Mouse (Mus musculus) myocyte (in vitro differentiated cells): Measurements from ENCODE around the gene Sdccag8. TPM values are rescaled to one million over a fixed set of nuclear protein-coding genes. Genes with fewer than 3 reads are reported as not detected.
"Not testable (repeated sequence)": the region's sequence is repeated elsewhere in the genome, so short reads cannot be mapped to it uniquely, and the experiment has no call there.

Experiments
- H3K27me3 ChIP-seq: one replicate; pipeline ENCODE4 v1.6.1; 2011; ENCODE audit not compliant: control insufficient read depth, insufficient read depth, insufficient read length
- H3K36me3 ChIP-seq: one replicate; pipeline ENCODE4 v1.6.1; 2011; ENCODE audit not compliant: control insufficient read depth, insufficient read depth
- H3K4me2 ChIP-seq: one replicate; pipeline ENCODE4 v1.6.1; 2011; ENCODE audit warnings: low read depth, control low read depth
- H3K4me3 ChIP-seq: one replicate; pipeline ENCODE4 v1.5.1; 2011; ENCODE audit warnings: mild to moderate bottlenecking, control low read depth, moderate library complexity
- H3K79me2 ChIP-seq: one replicate; pipeline ENCODE4 v1.6.1; 2011; ENCODE audit not compliant: control insufficient read depth, insufficient read depth
- H3ac ChIP-seq: one replicate; pipeline ENCODE4 v1.6.1; 2011; ENCODE audit not compliant: control insufficient read depth, insufficient read length
- CEBPB ChIP-seq: IDR thresholded peaks from 2 replicates; pipeline ENCODE4 v1.6.1; 2011; ENCODE audit warnings: mild to moderate bottlenecking, moderate library complexity; ENCODE audit not compliant: poor library complexity, insufficient read depth, severe bottlenecking
- E2F4 ChIP-seq: IDR thresholded peaks from one replicate; pipeline ENCODE4 v1.6.1; 2011; ENCODE audit warnings: mild to moderate bottlenecking, control low read depth, moderate library complexity; ENCODE audit not compliant: insufficient read depth
- MAX ChIP-seq: IDR thresholded peaks from one replicate; pipeline ENCODE4 v1.6.1; 2011; ENCODE audit warnings: low read depth, mild to moderate bottlenecking, control low read depth
- MYOD1 ChIP-seq, 3 experiments: IDR thresholded peaks; one replicate each; pipeline ENCODE4 v1.6.1; 2011; ENCODE audit warnings: control low read depth in 2 of 3, low read depth in 2 of 3, mild to moderate bottlenecking in 2 of 3, moderate library complexity in 1 of 3; ENCODE audit not compliant: insufficient read length in 2 of 3, control insufficient read depth in 1 of 3
- MYOG ChIP-seq, 3 experiments: IDR thresholded peaks; one replicate each; pipeline ENCODE4 v1.6.1; 2011; ENCODE audit warnings: control low read depth in 2 of 3, low read depth in 2 of 3, mild to moderate bottlenecking in 2 of 3; ENCODE audit not compliant: insufficient read length in 2 of 3, control insufficient read depth in 1 of 3, insufficient read depth in 1 of 3
- POLR2A ChIP-seq: IDR thresholded peaks from one replicate; pipeline ENCODE4 v1.6.1; 2011; ENCODE audit warnings: low read depth, mild to moderate bottlenecking, control low read depth, moderate library complexity; ENCODE audit not compliant: insufficient read length
- POLR2AphosphoS2 ChIP-seq: IDR thresholded peaks from one replicate; pipeline ENCODE4 v1.6.1; 2011; ENCODE audit warnings: low read depth, control low read depth; ENCODE audit not compliant: insufficient read length
- REST ChIP-seq: IDR thresholded peaks from one replicate; pipeline ENCODE4 v1.6.1; 2011; ENCODE audit warnings: mild to moderate bottlenecking, control low read depth, moderate library complexity; ENCODE audit not compliant: insufficient read depth, insufficient read length
- SRF ChIP-seq: IDR thresholded peaks from one replicate; pipeline ENCODE4 v1.6.1; 2011; ENCODE audit warnings: low read depth; ENCODE audit not compliant: control insufficient read depth, insufficient read length
- TCF12 ChIP-seq: IDR thresholded peaks from one replicate; pipeline ENCODE4 v1.6.1; 2011; ENCODE audit warnings: mild to moderate bottlenecking, control low read depth; ENCODE audit not compliant: poor library complexity, insufficient read depth, severe bottlenecking
- TCF3 ChIP-seq: IDR thresholded peaks from one replicate; pipeline ENCODE4 v1.6.1; 2011; ENCODE audit warnings: low read depth, control low read depth; ENCODE audit not compliant: insufficient read length
- USF1 ChIP-seq: IDR thresholded peaks from one replicate; pipeline ENCODE4 v1.6.1; 2011; ENCODE audit warnings: low read depth, mild to moderate bottlenecking, control low read depth, moderate library complexity
- polyA plus RNA-seq: library from polyadenylated mRNA; unstranded; fragments of >200 nt; fragmentation: generic; extraction: Trizol; gene quantifications from one replicate; pipeline ENCODE4 v1.2.1, GENCODE M21; 2012; ENCODE audit warnings: missing spikeins

The Sdccag8 gene
- polyA plus RNA-seq, 1 experiment = 8.4 TPM

DNA sequence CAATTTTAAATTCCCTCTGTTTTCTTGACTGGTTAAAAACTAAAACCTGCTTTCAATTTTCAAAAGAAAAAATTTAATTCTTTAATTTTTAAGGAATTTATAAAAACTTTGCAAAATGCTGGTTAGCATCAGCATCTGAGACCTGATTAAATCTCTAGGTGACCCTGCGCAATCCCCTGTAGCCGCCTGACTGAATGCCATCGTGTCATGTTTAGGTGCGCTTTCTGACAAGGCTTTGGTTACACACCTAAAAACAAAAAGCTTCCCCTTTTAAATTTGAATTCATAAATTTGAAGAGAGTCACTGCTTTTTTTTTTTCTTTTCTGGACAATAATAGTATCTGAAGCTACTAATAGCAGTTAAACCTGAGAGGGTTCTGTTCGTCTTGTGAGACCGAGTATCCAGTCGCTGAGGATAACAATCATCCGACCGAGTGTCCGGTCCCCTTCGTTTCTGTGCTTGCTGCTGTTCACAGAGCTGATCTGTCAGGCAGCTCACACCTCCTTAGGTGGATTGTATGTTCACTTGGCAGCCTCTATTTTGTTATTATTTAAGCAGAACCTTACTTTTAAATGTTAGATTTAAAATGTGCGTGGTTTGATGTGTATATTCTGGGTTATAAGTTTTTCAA lies 118.0 kb downstream of the Sdccag8 start:
- Histone ChIP-seq H3K27me3 (no peaks in the 10 kb centered on the region), H3K4me2 (no peak overlapping the region), H3ac (no peak overlapping the region), H3K4me3 (no peak overlapping the region), H3K79me2 (no peaks in the 10 kb centered on the region), H3K36me3 (no peaks in the 10 kb centered on the region)
- no peak for TF ChIP-seq MYOG (IDR thresholded peaks at IDR 0.05; ENCODE audit: control insufficient read depth in 1 of 3, insufficient read depth in 1 of 3, insufficient read length in 2 of 3, low read depth in 2 of 3)
- TF ChIP-seq MYOD1 (IDR thresholded peaks at IDR 0.05; ENCODE audit: control insufficient read depth in 1 of 3, insufficient read length in 2 of 3, low read depth in 2 of 3) = no peak
- TF ChIP-seq POLR2AphosphoS2 = no peak
- TF ChIP-seq TCF12 = no peak
- TF ChIP-seq SRF = no peak
- TF ChIP-seq MAX = no peak
- no peak for TF ChIP-seq E2F4
- no peak for TF ChIP-seq TCF3
- TF ChIP-seq REST = no peak
- TF ChIP-seq USF1 = no peak
- TF ChIP-seq POLR2A = no peak
- no peak for TF ChIP-seq CEBPB

DNA sequence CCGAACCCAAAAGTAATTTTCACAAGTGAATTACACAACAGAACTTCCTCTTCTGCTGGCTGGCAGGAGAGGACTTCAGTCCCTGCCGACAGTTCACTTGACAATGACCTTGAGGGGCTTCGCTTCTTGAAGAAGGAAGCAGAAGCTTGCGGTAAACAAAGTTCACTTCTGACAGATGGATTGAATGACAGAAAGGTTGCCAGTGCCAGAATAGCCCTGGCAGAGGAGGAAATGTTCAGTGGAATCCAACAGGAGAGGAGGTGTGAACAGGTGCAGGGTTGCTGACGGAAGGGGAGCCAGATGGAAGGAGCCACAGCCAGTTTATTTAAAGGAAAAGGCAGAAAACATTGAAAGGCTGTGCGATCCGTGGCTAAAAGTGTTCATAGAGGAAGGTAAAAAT lies 118.9 kb downstream of the Sdccag8 start:
- H3K4me2 ChIP-seq = peak overlapping the region; percentile 37
- TF ChIP-seq MYOG (IDR thresholded peaks at IDR 0.05; ENCODE audit: control insufficient read depth in 1 of 3, insufficient read depth in 1 of 3, insufficient read length in 2 of 3, low read depth in 2 of 3) = peak in 2 of 3 experiments; percentile 23 to 56
- TF ChIP-seq TCF12 = no peak
- TF ChIP-seq TCF3 = no peak
- TF ChIP-seq MAX = no peak
- TF ChIP-seq MYOD1 (IDR thresholded peaks at IDR 0.05; ENCODE audit: control insufficient read depth in 1 of 3, insufficient read length in 2 of 3, low read depth in 2 of 3) = peak in 1 of 3 experiments; percentile 78
- TF ChIP-seq E2F4 = no peak
- TF ChIP-seq POLR2AphosphoS2 = no peak
- TF ChIP-seq CEBPB = no peak
- no peak for TF ChIP-seq SRF
- no peak for TF ChIP-seq POLR2A
- no peak for TF ChIP-seq REST
- TF ChIP-seq USF1 = no peak
- H3K27me3 ChIP-seq = no peaks in the 10 kb centered on the region
- H3K79me2 ChIP-seq = no peaks in the 10 kb centered on the region
- no peak overlapping the region for H3K4me3 ChIP-seq
- H3ac ChIP-seq = no peak overlapping the region
- H3K36me3 ChIP-seq = no peaks in the 10 kb centered on the region

DNA sequence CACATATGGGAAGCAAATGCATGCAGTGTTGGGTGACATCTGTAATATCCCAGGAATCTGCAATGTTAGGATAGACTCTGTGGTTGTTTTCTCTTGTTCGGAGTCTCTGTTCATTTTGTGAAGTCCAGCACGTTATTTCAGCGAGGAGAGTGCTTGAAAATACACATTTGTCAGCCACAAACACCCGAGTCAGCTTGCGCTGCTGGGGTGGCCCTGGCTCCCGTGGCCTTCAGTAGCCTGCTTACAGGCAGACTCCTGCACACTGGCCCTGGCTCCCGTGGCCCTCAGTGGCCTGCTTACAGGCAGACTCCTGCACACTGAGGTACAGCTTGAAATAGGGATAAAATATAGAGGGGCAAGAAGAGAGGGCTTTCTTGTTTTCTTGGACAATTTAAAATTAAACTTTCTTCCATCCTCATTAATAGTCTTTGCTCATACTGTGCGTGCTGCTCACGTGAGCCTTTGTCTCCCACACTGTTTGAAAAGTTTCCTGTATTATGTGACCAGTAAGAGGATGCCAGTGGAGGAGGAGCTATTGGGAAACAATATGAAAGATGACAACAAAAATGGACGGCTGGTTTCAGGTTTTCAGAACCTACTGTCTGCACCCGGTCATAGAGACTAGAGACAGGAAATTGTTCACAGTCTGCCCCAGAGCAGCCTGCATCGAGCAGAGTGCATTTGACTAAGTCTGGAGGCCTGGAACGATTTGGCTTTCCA lies 119.7 kb downstream of the Sdccag8 start:
- Histone ChIP-seq H3K36me3 (no peaks in the 10 kb centered on the region), H3ac (no peak overlapping the region), H3K4me3 (no peak overlapping the region), H3K79me2 (no peaks in the 10 kb centered on the region), H3K27me3 (no peaks in the 10 kb centered on the region), H3K4me2 (no peak overlapping the region)
- TF ChIP-seq TCF3 (no peak), MYOD1 (IDR thresholded peaks at IDR 0.05; ENCODE audit: control insufficient read depth in 1 of 3, insufficient read length in 2 of 3, low read depth in 2 of 3) (no peak), POLR2A (no peak), TCF12 (no peak), E2F4 (no peak), REST (no peak), SRF (no peak), POLR2AphosphoS2 (no peak), USF1 (no peak), MYOG (IDR thresholded peaks at IDR 0.05; ENCODE audit: control insufficient read depth in 1 of 3, insufficient read depth in 1 of 3, insufficient read length in 2 of 3, low read depth in 2 of 3) (no peak), MAX (no peak), CEBPB (no peak)

DNA sequence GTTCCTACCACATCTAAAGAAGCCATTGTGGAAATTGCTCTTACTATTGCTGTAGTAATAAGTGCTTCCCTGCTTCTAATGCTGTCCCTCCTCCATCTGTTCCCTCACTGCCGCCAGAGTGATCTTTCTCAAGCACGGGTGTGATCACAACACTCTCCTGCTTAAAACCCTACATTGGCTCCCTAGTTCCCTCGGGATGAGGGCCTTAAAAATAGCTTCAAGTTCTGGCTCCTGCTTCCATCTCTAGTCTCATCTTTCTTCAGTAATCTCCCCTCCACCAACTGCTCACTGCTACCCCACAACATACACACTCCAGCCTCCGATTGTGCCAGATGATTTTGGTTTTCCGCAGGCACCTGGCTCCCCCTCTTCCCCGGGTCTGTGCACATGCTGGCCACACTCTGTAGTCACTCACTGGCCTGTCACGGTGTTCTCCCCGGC lies 125.5 kb downstream of the Sdccag8 start:
- H3K79me2 ChIP-seq = no peaks in the 10 kb centered on the region
- no peak overlapping the region for H3ac ChIP-seq
- no peak overlapping the region for H3K4me3 ChIP-seq
- TF ChIP-seq MYOD1 (IDR thresholded peaks at IDR 0.05; ENCODE audit: control insufficient read depth in 1 of 3, insufficient read length in 2 of 3, low read depth in 2 of 3) = peak in 1 of 3 experiments; percentile 2
- TF ChIP-seq MYOG (IDR thresholded peaks at IDR 0.05; ENCODE audit: control insufficient read depth in 1 of 3, insufficient read depth in 1 of 3, insufficient read length in 2 of 3, low read depth in 2 of 3) = no peak
- TF ChIP-seq CEBPB = no peak
- H3K36me3 ChIP-seq = no peaks in the 10 kb centered on the region
- no peaks in the 10 kb centered on the region for H3K27me3 ChIP-seq
- H3K4me2 ChIP-seq = peak overlapping the region; percentile 18

DNA sequence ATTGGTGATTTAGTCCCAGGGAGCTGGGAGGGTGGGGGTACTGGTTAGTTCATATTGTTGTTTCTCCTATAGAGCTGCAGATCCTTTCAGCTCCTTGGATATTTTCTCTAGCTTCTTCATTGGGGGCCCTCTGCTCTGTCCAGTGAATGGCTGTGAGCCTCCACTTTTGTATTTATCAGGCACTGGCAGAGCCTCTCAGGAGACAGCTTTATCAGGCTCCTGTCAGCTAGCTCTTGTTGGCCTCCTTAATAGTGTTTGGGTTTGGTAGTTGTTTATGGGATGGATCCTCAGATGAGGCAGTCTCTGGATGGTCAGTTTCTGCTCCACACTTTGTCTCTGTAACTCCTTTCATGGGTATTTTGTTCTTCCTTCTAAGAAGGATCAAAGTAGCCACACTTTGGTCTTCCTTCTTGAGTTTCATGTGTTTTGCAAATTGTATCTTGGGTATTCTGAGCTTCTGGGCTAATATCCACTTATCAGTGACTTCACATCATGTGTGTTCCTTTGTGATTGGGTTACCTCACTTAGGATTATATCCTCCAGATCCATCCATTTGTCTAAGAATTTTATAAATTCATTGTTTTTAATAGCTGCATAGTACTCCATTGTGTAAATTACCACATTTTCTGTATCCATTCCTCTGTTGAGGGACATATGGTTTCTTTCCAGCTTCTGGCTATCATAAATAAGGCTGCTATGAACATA lies 127.0 kb downstream of the Sdccag8 start:
- not testable (repeated sequence) for H3K4me2 ChIP-seq, H3K27me3 ChIP-seq, H3K4me3 ChIP-seq, H3ac ChIP-seq, H3K79me2 ChIP-seq, H3K36me3 ChIP-seq
